Mouse (Mus musculus) kidney, adult 9 months (tissue): ENCODE results near the gene Mrps35.

Source experiments
- DNase-seq: peaks from one replicate; pipeline ENCODE4 v3.0.0; 2022

The Mrps35 gene

GRCm38 (mm10) chr6:147042291-147043290, at the start of gene Mrps35:
Mrps35 (plus strand) TSS chr6:147042764.
- DNase-seq = peak; percentile 91

GRCm38 (mm10) chr6:146994236-146994635, 48.3 kb upstream of the Mrps35 start:
- peak; percentile 75 for DNase-seq

GRCm38 (mm10) chr6:146995391-146995790, 47.2 kb upstream of the Mrps35 start:
- no peak for DNase-seq

GRCm38 (mm10) chr6:146995878-146996277, 46.7 kb upstream of the Mrps35 start:
- DNase-seq = no peak

GRCm38 (mm10) chr6:146997006-146997405, 45.6 kb upstream of the Mrps35 start:
- DNase-seq = no peak

GRCm38 (mm10) chr6:146998710-146999109, 43.9 kb upstream of the Mrps35 start:
- no peak for DNase-seq

GRCm38 (mm10) chr6:146999302-146999701, 43.3 kb upstream of the Mrps35 start:
- DNase-seq = no peak

- DNase-seq = no peak
These were observed 42.8 kb upstream of the Mrps35 start for GRCm38 (mm10) chr6:146999755-147000154.

- peak; percentile 44 for DNase-seq
These were observed 34.4 kb upstream of the Mrps35 start for GRCm38 (mm10) chr6:147008148-147008547.

GRCm38 (mm10) chr6:147010358-147010757, 32.2 kb upstream of the Mrps35 start:
- DNase-seq = no peak

- DNase-seq = no peak
These were observed 31.6 kb upstream of the Mrps35 start for GRCm38 (mm10) chr6:147010811-147011520.

GRCm38 (mm10) chr6:147011555-147011954, 31.0 kb upstream of the Mrps35 start:
- no peak for DNase-seq

- no peak for DNase-seq
These were observed 30.6 kb upstream of the Mrps35 start for GRCm38 (mm10) chr6:147011977-147012376.

GRCm38 (mm10) chr6:147013546-147013945, 29.0 kb upstream of the Mrps35 start:
- DNase-seq = no peak

- DNase-seq = no peak
These were observed 24.7 kb upstream of the Mrps35 start for GRCm38 (mm10) chr6:147017906-147018305.

GRCm38 (mm10) chr6:147018364-147018763, 24.2 kb upstream of the Mrps35 start:
- no peak for DNase-seq

- DNase-seq = no peak
These were observed 21.4 kb upstream of the Mrps35 start for GRCm38 (mm10) chr6:147021181-147021580.

GRCm38 (mm10) chr6:147022375-147023132, 20.0 kb upstream of the Mrps35 start:
- DNase-seq = no peak

- DNase-seq = no peak
These were observed 19.5 kb upstream of the Mrps35 start for GRCm38 (mm10) chr6:147023133-147023395.

GRCm38 (mm10) chr6:147023568-147023967, 19.0 kb upstream of the Mrps35 start:
- no peak for DNase-seq

- DNase-seq = no peak
These were observed 17.8 kb upstream of the Mrps35 start for GRCm38 (mm10) chr6:147024761-147025160.

GRCm38 (mm10) chr6:147028396-147028795, 14.2 kb upstream of the Mrps35 start:
- no peak for DNase-seq

GRCm38 (mm10) chr6:147029591-147029990, 13.0 kb upstream of the Mrps35 start:
- no peak for DNase-seq
